39 mouse cellular contexts compared by ENCODE assay signal in genomic region chr2:88525720-88526119, GRCm38 (mm10). TPM values are rescaled to one million over a fixed set of nuclear protein-coding genes. Genes with fewer than 3 reads are reported as not detected.
"Had no signal": no experiment of that assay in that cellular context is flagged by ENCODE, and none has a peak within 500 bp of the region (broad histone marks: within the 10 kb centered on the region; RNA-seq: fewer than 3 reads in every experiment).

No protein-coding gene starts in this region.

- DNase-seq: left cerebral cortex, postnatal 4 days; liver; liver, embryonic 13.5 days; liver, postnatal 0 days; lung, adult 18-20 months; lung, adult 2 months; lung, embryonic 14.5 days; lung, postnatal 10 days; lung, postnatal 14 days; lung, postnatal 36 days; lung, postnatal 4 days; midbrain, embryonic 14.5 days had no signal

- H3K4me2 ChIP-seq: limb, embryonic 12.5 days; limb, embryonic 13.5 days; limb, embryonic 15.5 days; liver, embryonic 11.5 days; liver, embryonic 12.5 days; liver, embryonic 13.5 days; liver, embryonic 15.5 days; lung, embryonic 14.5 days; lung, embryonic 15.5 days; midbrain, embryonic 11.5 days; midbrain, embryonic 12.5 days; midbrain, embryonic 13.5 days; midbrain, embryonic 15.5 days; neural tube, embryonic 12.5 days had no signal

- ATAC-seq: liver, embryonic 12.5 days; liver, postnatal 0 days; lung, postnatal 0 days; midbrain, embryonic 13.5 days; midbrain, embryonic 15.5 days; midbrain, embryonic 16.5 days had no signal

- H3K27ac ChIP-seq: limb, embryonic 10.5 days; limb, embryonic 12.5 days; limb, embryonic 13.5 days; limb, embryonic 15.5 days; liver, embryonic 12.5 days; liver, embryonic 13.5 days; liver, embryonic 14.5 days; liver, embryonic 15.5 days; lung, embryonic 15.5 days; macrophage; midbrain, embryonic 10.5 days; midbrain, embryonic 12.5 days; midbrain, embryonic 13.5 days; midbrain, embryonic 15.5 days; neural tube, embryonic 12.5 days had no signal

- H3K27me3 ChIP-seq: limb, embryonic 12.5 days; limb, embryonic 13.5 days; limb, embryonic 15.5 days; liver, embryonic 12.5 days; liver, embryonic 13.5 days; liver, embryonic 15.5 days; lung, embryonic 15.5 days; megakaryocyte, embryonic 14.5 days; midbrain, embryonic 12.5 days; midbrain, embryonic 13.5 days; midbrain, embryonic 15.5 days; neural tube, embryonic 12.5 days had no signal

- H3K4me3 ChIP-seq: limb, embryonic 10.5 days; limb, embryonic 12.5 days; limb, embryonic 13.5 days; limb, embryonic 15.5 days; liver, embryonic 12.5 days; liver, embryonic 13.5 days; liver, embryonic 15.5 days; lung, embryonic 15.5 days; megakaryocyte, embryonic 14.5 days; midbrain, embryonic 10.5 days; midbrain, embryonic 12.5 days; midbrain, embryonic 13.5 days; midbrain, embryonic 15.5 days; myocyte; neural tube, embryonic 12.5 days had no signal

- H3K9ac ChIP-seq: limb, embryonic 12.5 days; limb, embryonic 13.5 days; limb, embryonic 15.5 days; liver, embryonic 12.5 days; liver, embryonic 13.5 days; liver, embryonic 14.5 days; liver, embryonic 15.5 days; liver, postnatal 0 days; lung, embryonic 14.5 days; lung, embryonic 15.5 days; midbrain, embryonic 12.5 days; midbrain, embryonic 13.5 days; midbrain, embryonic 15.5 days; neural tube, embryonic 12.5 days had no signal

- H3K9me3 ChIP-seq: limb, embryonic 10.5 days; limb, embryonic 12.5 days; limb, embryonic 13.5 days; limb, embryonic 15.5 days; liver, embryonic 12.5 days; liver, embryonic 13.5 days; liver, embryonic 15.5 days; lung, embryonic 15.5 days; midbrain, embryonic 10.5 days; midbrain, embryonic 12.5 days; midbrain, embryonic 13.5 days; midbrain, embryonic 15.5 days; neural tube, embryonic 12.5 days had no signal

- H3K36me3 ChIP-seq: limb, embryonic 10.5 days; limb, embryonic 12.5 days; limb, embryonic 13.5 days; limb, embryonic 15.5 days; liver, embryonic 12.5 days; liver, embryonic 13.5 days; liver, embryonic 15.5 days; lung, embryonic 15.5 days; midbrain, embryonic 10.5 days; midbrain, embryonic 12.5 days; midbrain, embryonic 13.5 days; midbrain, embryonic 15.5 days; neural tube, embryonic 12.5 days had no signal

- H3K4me1 ChIP-seq: limb, embryonic 10.5 days; limb, embryonic 12.5 days; limb, embryonic 13.5 days; limb, embryonic 15.5 days; liver, embryonic 12.5 days; liver, embryonic 13.5 days; liver, embryonic 15.5 days; lung, embryonic 15.5 days; megakaryocyte, embryonic 14.5 days; midbrain, embryonic 10.5 days; midbrain, embryonic 12.5 days; midbrain, embryonic 13.5 days; midbrain, embryonic 15.5 days; neural tube, embryonic 12.5 days had no signal

RNA-seq across cellular contexts. Expression of gene Olfr1186, which starts 7.4 kb away (rescaled TPM):
- polyA plus RNA-seq: limb, embryonic 10.5 days; limb, embryonic 11.5 days; limb, embryonic 12.5 days; limb, embryonic 13.5 days; limb, embryonic 14.5 days; limb, embryonic 15.5 days; liver, adult 2 months; liver, embryonic 11.5 days; liver, embryonic 12.5 days; liver, embryonic 13.5 days; liver, embryonic 14.5 days; liver, embryonic 15.5 days; liver, embryonic 16.5 days; liver, postnatal 0 days; lung, adult 2 months; lung, embryonic 14.5 days; lung, embryonic 15.5 days; lung, embryonic 16.5 days; lung, postnatal 0 days; macrophage; midbrain, embryonic 10.5 days; midbrain, embryonic 11.5 days; midbrain, embryonic 12.5 days; midbrain, embryonic 13.5 days; midbrain, embryonic 14.5 days; midbrain, embryonic 15.5 days; midbrain, embryonic 16.5 days; midbrain, postnatal 0 days; myocyte; neural tube, embryonic 11.5 days; neural tube, embryonic 12.5 days had no signal

RNA-seq across cellular contexts. Expression of gene Olfr1188, which starts 31.0 kb away (rescaled TPM):
- polyA plus RNA-seq: limb, embryonic 10.5 days; limb, embryonic 11.5 days; limb, embryonic 12.5 days; limb, embryonic 13.5 days; limb, embryonic 14.5 days; limb, embryonic 15.5 days; liver, adult 2 months; liver, embryonic 11.5 days; liver, embryonic 12.5 days; liver, embryonic 13.5 days; liver, embryonic 14.5 days; liver, embryonic 15.5 days; liver, embryonic 16.5 days; liver, postnatal 0 days; lung, adult 2 months; lung, embryonic 14.5 days; lung, embryonic 15.5 days; lung, embryonic 16.5 days; lung, postnatal 0 days; macrophage; midbrain, embryonic 10.5 days; midbrain, embryonic 11.5 days; midbrain, embryonic 12.5 days; midbrain, embryonic 13.5 days; midbrain, embryonic 14.5 days; midbrain, embryonic 15.5 days; midbrain, embryonic 16.5 days; midbrain, postnatal 0 days; myocyte; neural tube, embryonic 11.5 days; neural tube, embryonic 12.5 days had no signal

RNA-seq across cellular contexts. Expression of gene Olfr1185-ps1, which starts 32.6 kb away (rescaled TPM):
- polyA plus RNA-seq: limb, embryonic 10.5 days; limb, embryonic 11.5 days; limb, embryonic 12.5 days; limb, embryonic 13.5 days; limb, embryonic 14.5 days; limb, embryonic 15.5 days; liver, adult 2 months; liver, embryonic 11.5 days; liver, embryonic 12.5 days; liver, embryonic 13.5 days; liver, embryonic 14.5 days; liver, embryonic 15.5 days; liver, embryonic 16.5 days; liver, postnatal 0 days; lung, adult 2 months; lung, embryonic 14.5 days; lung, embryonic 15.5 days; lung, embryonic 16.5 days; lung, postnatal 0 days; macrophage; midbrain, embryonic 10.5 days; midbrain, embryonic 11.5 days; midbrain, embryonic 12.5 days; midbrain, embryonic 13.5 days; midbrain, embryonic 14.5 days; midbrain, embryonic 15.5 days; midbrain, embryonic 16.5 days; midbrain, postnatal 0 days; myocyte; neural tube, embryonic 11.5 days; neural tube, embryonic 12.5 days had no signal

RNA-seq across cellular contexts. Expression of gene Olfr1184, which starts 42.3 kb away (rescaled TPM):
- polyA plus RNA-seq: limb, embryonic 10.5 days; limb, embryonic 11.5 days; limb, embryonic 12.5 days; limb, embryonic 13.5 days; limb, embryonic 14.5 days; limb, embryonic 15.5 days; liver, adult 2 months; liver, embryonic 11.5 days; liver, embryonic 12.5 days; liver, embryonic 13.5 days; liver, embryonic 14.5 days; liver, embryonic 15.5 days; liver, embryonic 16.5 days; liver, postnatal 0 days; lung, adult 2 months; lung, embryonic 14.5 days; lung, embryonic 15.5 days; lung, embryonic 16.5 days; lung, postnatal 0 days; macrophage; midbrain, embryonic 10.5 days; midbrain, embryonic 11.5 days; midbrain, embryonic 12.5 days; midbrain, embryonic 13.5 days; midbrain, embryonic 14.5 days; midbrain, embryonic 15.5 days; midbrain, embryonic 16.5 days; midbrain, postnatal 0 days; myocyte; neural tube, embryonic 11.5 days; neural tube, embryonic 12.5 days had no signal
